Mouse (Mus musculus) spleen, adult 2 months (tissue): ENCODE results near the gene Hsd17b11.

Source experiments
- CTCF ChIP-seq: fragments of 200-500 bp; IDR thresholded peaks from 2 replicates; pipeline ENCODE4 v1.5.1; 2011; ENCODE audit warnings: mild to moderate bottlenecking, inconsistent platforms; ENCODE audit not compliant: insufficient read depth, insufficient read length, insufficient replicate concordance; ENCODE audit errors: extremely low read depth
- POLR2A ChIP-seq: fragments of 200-500 bp; IDR thresholded peaks from 2 replicates; pipeline ENCODE4 v1.6.1; 2011; ENCODE audit warnings: low read depth, low read length, inconsistent platforms

- TF ChIP-seq CTCF (no peak), POLR2A (no peak)
Observed at GRCm38 (mm10) chr5:103972801-103973200, 48.9 kb downstream of the Hsd17b11 start.
